Mouse (Mus musculus): ENCODE results near the gene Mt4. TPM values are rescaled to one million over a fixed set of nuclear protein-coding genes. Genes with fewer than 3 reads are reported as not detected.

Mt4 gene
- polyA plus RNA-seq (2012), result not detected in 2 replicates

DNA sequence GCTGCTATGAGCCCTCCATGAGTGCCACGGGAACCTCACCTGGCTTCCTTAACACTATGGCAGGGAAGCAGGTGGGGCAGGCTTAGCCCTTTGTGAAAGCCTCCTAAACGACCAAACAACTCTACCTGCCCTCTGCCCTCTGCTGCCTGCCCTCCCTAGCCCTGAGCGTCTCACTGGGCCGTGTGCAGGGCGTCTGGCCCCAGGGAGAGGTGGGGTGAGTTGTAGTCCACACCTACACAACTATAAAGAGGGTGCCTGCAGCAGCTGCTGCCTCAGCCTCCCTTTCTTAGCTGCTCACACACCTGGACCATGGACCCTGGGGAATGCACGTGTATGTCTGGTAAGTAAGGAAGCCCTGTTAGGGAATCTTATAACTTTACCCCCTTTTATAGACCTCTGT, at the start of gene Mt4:
TSS of gene Mt4 (plus strand) at position 265 of the 400 bp plus-strand sequence.
- TF ChIP-seq GATA1 (IDR thresholded peaks at IDR 0.05; ENCODE audit: low read length), result no peak
- TF ChIP-seq TAL1 (IDR thresholded peaks at IDR 0.05; ENCODE audit: low read length), result no peak
- peaks cover 9% of the 10 kb centered on the region for H3K4me1 ChIP-seq (ENCODE audit: control insufficient read depth)

DNA sequence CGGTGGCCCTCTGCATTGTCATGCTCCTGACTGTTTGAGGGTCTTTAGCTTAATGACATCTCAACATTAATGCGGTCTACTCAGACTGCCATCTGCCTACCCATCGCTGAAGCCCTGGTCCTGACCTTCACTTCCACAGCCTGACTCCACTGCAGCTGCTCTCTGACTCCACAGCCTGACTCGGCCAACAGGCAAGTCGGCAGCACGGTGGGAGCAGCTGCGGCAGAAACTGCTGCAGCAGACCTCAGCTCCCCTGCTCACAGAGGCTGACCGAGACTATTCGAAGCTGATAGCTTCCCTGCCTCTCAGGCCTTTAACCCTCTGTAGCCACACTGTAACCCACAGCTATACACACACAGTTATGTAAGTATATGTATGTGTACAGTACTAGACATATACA, 49.0 kb upstream of the Mt4 start:
- Histone ChIP-seq H3K27me3 (ENCODE audit: control insufficient read depth) (no peaks in the 10 kb centered on the region), H3K4me3 (replicated peaks) (no peak overlapping the region), H3K36me3 (ENCODE audit: control insufficient read depth) (no peaks in the 10 kb centered on the region), H3K4me1 (ENCODE audit: control insufficient read depth) (peaks cover 6% of the 10 kb centered on the region), H3K9me3 (ENCODE audit: control insufficient read depth, low read length) (no peaks in the 10 kb centered on the region)
- no peak for TF ChIP-seq TAL1 (IDR thresholded peaks at IDR 0.05; ENCODE audit: low read length)
- no peak for TF ChIP-seq GATA1 (IDR thresholded peaks at IDR 0.05; ENCODE audit: low read length)

More for the DNA sequence above, at the start of gene Mt4:
- Histone ChIP-seq H3K4me3 (replicated peaks) (no peak within 1 kb of the TSS), H3K9me3 (ENCODE audit: control insufficient read depth, low read length) (0 out of 2 replicates have a peak, but pooled peaks cover 2% of the 10 kb centered on the region), H3K27me3 (ENCODE audit: control insufficient read depth) (peaks cover 20% of the 10 kb centered on the region), H3K36me3 (ENCODE audit: control insufficient read depth) (no peaks in the 10 kb centered on the region)

GRCm38 (mm10) chr8:94089715-94090114, 47.3 kb upstream of the Mt4 start:
- no peak for TF ChIP-seq TAL1 (IDR thresholded peaks at IDR 0.05; ENCODE audit: low read length)
- no peak for TF ChIP-seq GATA1 (IDR thresholded peaks at IDR 0.05; ENCODE audit: low read length)
- H3K36me3 ChIP-seq (ENCODE audit: control insufficient read depth), result no peaks in the 10 kb centered on the region
- no peaks in the 10 kb centered on the region for H3K9me3 ChIP-seq (ENCODE audit: control insufficient read depth, low read length)
- no peaks in the 10 kb centered on the region; the same call in 1 of the 2 replicates for H3K4me1 ChIP-seq (ENCODE audit: control insufficient read depth)
- no peaks in the 10 kb centered on the region for H3K27me3 ChIP-seq (ENCODE audit: control insufficient read depth)
- H3K4me3 ChIP-seq (replicated peaks), result no peak overlapping the region

DNA sequence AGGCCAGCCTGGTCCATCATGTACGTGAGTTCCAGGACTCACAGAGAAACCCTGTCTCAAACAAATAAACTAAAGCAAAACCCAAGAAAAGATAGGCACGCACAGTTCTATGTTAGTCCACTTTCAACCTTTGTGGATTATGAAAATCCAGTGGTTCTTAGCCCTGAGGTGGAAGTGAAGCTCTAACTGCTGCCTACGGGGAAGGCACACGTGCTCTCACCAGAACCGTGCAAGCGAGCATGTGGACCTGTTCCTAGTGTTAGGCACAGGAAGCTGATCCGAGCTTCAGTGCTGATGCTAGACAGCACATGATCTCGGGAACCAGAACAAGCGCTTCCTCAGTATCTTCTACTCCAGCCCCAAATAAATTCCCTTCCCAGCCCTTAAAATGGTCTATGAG, 44.1 kb upstream of the Mt4 start:
- Histone ChIP-seq H3K4me3 (replicated peaks) (no peak overlapping the region), H3K36me3 (ENCODE audit: control insufficient read depth) (no peaks in the 10 kb centered on the region), H3K27me3 (ENCODE audit: control insufficient read depth) (no peaks in the 10 kb centered on the region), H3K4me1 (ENCODE audit: control insufficient read depth) (peaks cover 9% of the 10 kb centered on the region), H3K9me3 (ENCODE audit: control insufficient read depth, low read length) (no peaks in the 10 kb centered on the region)
- TF ChIP-seq GATA1 (IDR thresholded peaks at IDR 0.05; ENCODE audit: low read length), result no peak
- no peak for TF ChIP-seq TAL1 (IDR thresholded peaks at IDR 0.05; ENCODE audit: low read length)

DNA sequence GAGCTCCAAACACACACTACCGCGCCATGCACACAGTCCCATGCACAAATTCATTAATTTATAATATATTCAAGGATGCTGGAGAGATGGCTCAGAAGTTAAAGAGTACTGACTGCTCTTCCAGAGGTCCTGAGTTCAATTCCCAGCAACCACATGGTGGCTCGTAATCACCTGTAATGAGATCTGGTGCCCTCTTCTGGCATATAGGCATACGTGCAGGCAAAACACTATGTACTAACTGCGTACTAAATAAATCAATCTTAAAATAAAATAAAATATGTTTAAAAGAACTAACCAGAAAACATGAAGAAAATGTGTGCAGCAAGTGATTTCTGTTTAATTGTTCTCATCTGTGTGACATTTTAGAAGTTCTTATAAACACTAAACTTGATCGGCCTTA, 42.7 kb upstream of the Mt4 start:
- Histone ChIP-seq H3K36me3 (ENCODE audit: control insufficient read depth) (no peaks in the 10 kb centered on the region), H3K27me3 (ENCODE audit: control insufficient read depth) (no peaks in the 10 kb centered on the region), H3K9me3 (ENCODE audit: control insufficient read depth, low read length) (no peaks in the 10 kb centered on the region), H3K4me3 (replicated peaks) (no peak overlapping the region), H3K4me1 (ENCODE audit: control insufficient read depth) (peaks cover 22% of the 10 kb centered on the region)
- TF ChIP-seq GATA1 (IDR thresholded peaks at IDR 0.05; ENCODE audit: low read length) (no peak), TAL1 (IDR thresholded peaks at IDR 0.05; ENCODE audit: low read length) (no peak)

GRCm38 (mm10) chr8:94098081-94098974, 38.7 kb upstream of the Mt4 start, which contains the start of gene Bbs2:
Gene Bbs2, minus strand, starts transcription at chr8:94098928.
- peaks cover 32% of the 10 kb centered on the region for H3K4me1 ChIP-seq (ENCODE audit: control insufficient read depth)
- H3K9me3 ChIP-seq (ENCODE audit: control insufficient read depth, low read length), result no peaks in the 10 kb centered on the region
- H3K4me3 ChIP-seq (replicated peaks), result peak within 1 kb of the TSS; percentile 77
- H3K27me3 ChIP-seq (ENCODE audit: control insufficient read depth), result peaks cover 35% of the 10 kb centered on the region
- no peaks in the 10 kb centered on the region for H3K36me3 ChIP-seq (ENCODE audit: control insufficient read depth)
- no peak for TF ChIP-seq GATA1 (IDR thresholded peaks at IDR 0.05; ENCODE audit: low read length)
- no peak for TF ChIP-seq TAL1 (IDR thresholded peaks at IDR 0.05; ENCODE audit: low read length)

DNA sequence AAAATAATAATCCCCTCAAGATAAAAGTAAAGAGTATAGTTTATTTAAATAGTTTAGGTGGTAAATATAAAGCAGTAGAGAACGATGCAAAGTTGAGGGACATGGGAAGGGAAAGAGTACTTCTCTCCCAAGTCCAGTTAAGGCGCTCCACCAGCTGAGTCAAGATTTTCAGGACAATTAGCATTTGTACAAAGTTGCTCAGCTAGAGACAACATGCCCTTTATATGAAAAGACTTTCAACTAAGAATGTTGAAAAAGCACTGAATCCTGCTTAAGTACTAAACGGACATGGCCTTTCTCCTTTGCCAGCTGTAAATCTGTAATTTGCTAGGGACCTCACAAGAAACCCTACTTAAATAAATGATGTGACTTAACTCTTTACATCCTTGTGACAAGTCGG, 38.0 kb upstream of the Mt4 start:
- no peaks in the 10 kb centered on the region for H3K36me3 ChIP-seq (ENCODE audit: control insufficient read depth)
- no peaks in the 10 kb centered on the region for H3K9me3 ChIP-seq (ENCODE audit: control insufficient read depth, low read length)
- no peak for TF ChIP-seq TAL1 (IDR thresholded peaks at IDR 0.05; ENCODE audit: low read length)
- TF ChIP-seq GATA1 (IDR thresholded peaks at IDR 0.05; ENCODE audit: low read length), result no peak
- H3K4me3 ChIP-seq (replicated peaks), result peak overlapping the region; percentile 77
- H3K4me1 ChIP-seq (ENCODE audit: control insufficient read depth), result peaks cover 34% of the 10 kb centered on the region
- H3K27me3 ChIP-seq (ENCODE audit: control insufficient read depth), result peaks cover 39% of the 10 kb centered on the region

GRCm38 (mm10) chr8:94104146-94104545, 32.9 kb upstream of the Mt4 start:
- H3K9me3 ChIP-seq (ENCODE audit: control insufficient read depth, low read length), result no peaks in the 10 kb centered on the region
- H3K4me1 ChIP-seq (ENCODE audit: control insufficient read depth), result peaks cover 43% of the 10 kb centered on the region
- H3K4me3 ChIP-seq (replicated peaks), result no peak overlapping the region
- H3K27me3 ChIP-seq (ENCODE audit: control insufficient read depth), result peaks cover 39% of the 10 kb centered on the region
- H3K36me3 ChIP-seq (ENCODE audit: control insufficient read depth), result no peaks in the 10 kb centered on the region
- TF ChIP-seq TAL1 (IDR thresholded peaks at IDR 0.05; ENCODE audit: low read length) (no peak), GATA1 (IDR thresholded peaks at IDR 0.05; ENCODE audit: low read length) (no peak)

DNA sequence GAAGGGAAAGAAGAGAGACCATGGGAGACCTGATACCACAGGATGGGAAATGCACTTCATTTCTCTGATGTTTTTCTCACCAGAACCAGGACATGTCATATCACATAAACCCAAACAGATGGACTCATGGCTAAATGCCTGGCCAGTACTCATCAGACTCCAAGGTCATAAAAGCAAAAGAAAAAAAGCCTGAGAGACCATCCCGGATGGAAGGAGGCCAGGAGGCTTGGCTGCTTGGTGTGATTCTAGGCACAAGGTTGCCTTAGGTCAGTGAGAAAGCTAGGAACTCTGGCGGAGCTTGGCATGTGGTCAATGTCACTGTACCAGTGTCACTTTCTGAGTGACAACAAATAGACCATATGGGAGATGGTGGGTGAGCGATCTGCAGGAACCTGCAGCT, 29.1 kb upstream of the Mt4 start:
- TF ChIP-seq GATA1 (IDR thresholded peaks at IDR 0.05; ENCODE audit: low read length), result no peak
- no peak for TF ChIP-seq TAL1 (IDR thresholded peaks at IDR 0.05; ENCODE audit: low read length)
- Histone ChIP-seq H3K36me3 (ENCODE audit: control insufficient read depth) (no peaks in the 10 kb centered on the region), H3K9me3 (ENCODE audit: control insufficient read depth, low read length) (no peaks in the 10 kb centered on the region), H3K4me1 (ENCODE audit: control insufficient read depth) (peaks cover 70% of the 10 kb centered on the region), H3K4me3 (replicated peaks) (no peak overlapping the region), H3K27me3 (ENCODE audit: control insufficient read depth) (peaks cover 8% of the 10 kb centered on the region)
